Mouse (Mus musculus) forebrain, embryonic 11.5 days (tissue): ENCODE data around the gene Oas1d. TPM values are rescaled to one million over a fixed set of nuclear protein-coding genes. Genes with fewer than 3 reads are reported as not detected.
"Not testable (repeated sequence)": the region's sequence is repeated elsewhere in the genome, so short reads cannot be mapped to it uniquely, and the experiment has no call there.

ENCODE experiments used
- ATAC-seq: fragments of 200-750 bp; cut with Nextera tagmentation; replicated peaks from 2 replicates; pipeline ENCODE4 v1.8.0; 2017; ENCODE audit warnings: moderate TSS enrichment; ENCODE audit not compliant: low FRiP score
- DNase-seq: peaks from one replicate; pipeline ENCODE4 v3.0.0-alpha.2; 2017; ENCODE audit warnings: low spot score
- H3K27ac ChIP-seq: fragments of 300-500 bp; sonication (generic); 2 replicates; pipeline ENCODE4 v1.5.1; 2014; ENCODE audit warnings: low read depth, low read length
- H3K27me3 ChIP-seq: fragments of 300-500 bp; sonication (generic); 2 replicates; pipeline ENCODE4 v1.6.1; 2014; ENCODE audit warnings: mild to moderate bottlenecking, low read length, mixed read lengths; ENCODE audit not compliant: control insufficient read depth, insufficient read depth
- H3K36me3 ChIP-seq: fragments of 300-500 bp; sonication (generic); 2 replicates; pipeline ENCODE4 v1.6.1; 2014; ENCODE audit warnings: mild to moderate bottlenecking, low read length, moderate library complexity, mixed read lengths; ENCODE audit not compliant: control insufficient read depth, insufficient read depth
- H3K4me1 ChIP-seq: fragments of 300-500 bp; sonication (generic); replicated peaks from 2 replicates; pipeline ENCODE4 v1.6.1; 2014; ENCODE audit warnings: low read length, mixed read lengths; ENCODE audit not compliant: control insufficient read depth, insufficient read depth
- H3K4me2 ChIP-seq: fragments of 300-500 bp; sonication (generic); 2 replicates; pipeline ENCODE4 v1.6.1; 2014; ENCODE audit warnings: low read depth, mild to moderate bottlenecking, low read length, moderate library complexity, mixed read lengths; ENCODE audit not compliant: severe bottlenecking
- H3K4me3 ChIP-seq: fragments of 300-500 bp; sonication (generic); 2 replicates; pipeline ENCODE4 v1.5.1; 2014; ENCODE audit warnings: low read depth, low read length
- H3K9ac ChIP-seq: fragments of 300-500 bp; sonication (generic); 2 replicates; pipeline ENCODE4 v1.6.1; 2014; ENCODE audit warnings: low read length
- H3K9me3 ChIP-seq: fragments of 300-500 bp; sonication (generic); 2 replicates; pipeline ENCODE4 v1.6.1; 2016; ENCODE audit warnings: low read length, mixed read lengths; ENCODE audit not compliant: control insufficient read depth
- WGBS: fragments of 180-500 bp; shearing (Covaris S2); extraction: QIAGEN DNeasy Blood & Tissue Kit; methylation state at CpG from one replicate; pipeline ENCODE4 v1.1.7; 2014; 5-methylcytosine and 5-hydroxymethylcytosine counted together
- polyA plus RNA-seq: library from polyadenylated mRNA; unstranded; fragments of >200 nt; fragmentation: Nextera tagmentation; extraction: Ambion mirVana; gene quantifications from 2 replicates; pipeline ENCODE4 v1.2.1, GENCODE M21; 2014

Oas1d gene
- polyA plus RNA-seq, 1 experiment from 2014 or later: not detected

GRCm38 (mm10) chr5:120894692-120895091, 19.6 kb upstream of the Oas1d start:
- DNase-seq, H3K4me1 ChIP-seq, H3K4me3 ChIP-seq, H3K27ac ChIP-seq, H3K4me2 ChIP-seq, H3K36me3 ChIP-seq, H3K9me3 ChIP-seq, ATAC-seq, H3K9ac ChIP-seq, H3K27me3 ChIP-seq: not testable (repeated sequence)
- 74% methylated on average over 2 of the region's 2 CpGs for WGBS

GRCm38 (mm10) chr5:120895231-120895900, 19.0 kb upstream of the Oas1d start:
- no peaks in the 10 kb centered on the region for H3K27me3 ChIP-seq
- no peaks in the 10 kb centered on the region for H3K9me3 ChIP-seq
- WGBS: 87% methylated on average over 11 of the region's 11 CpGs
- H3K4me3 ChIP-seq: no peak overlapping the region
- H3K4me2 ChIP-seq: no peak overlapping the region
- DNase-seq: peak; percentile 13
- no peaks in the 10 kb centered on the region for H3K36me3 ChIP-seq
- no peak overlapping the region for H3K27ac ChIP-seq
- ATAC-seq: no peak
- H3K9ac ChIP-seq: no peak overlapping the region
- H3K4me1 ChIP-seq: no peaks in the 10 kb centered on the region

- WGBS: 93% methylated on average over 6 of the region's 6 CpGs
- no peak overlapping the region for H3K9ac ChIP-seq
Observed at GRCm38 (mm10) chr5:120898307-120898706, 16.0 kb upstream of the Oas1d start.

GRCm38 (mm10) chr5:120898726-120899125, 15.6 kb upstream of the Oas1d start:
- no peak overlapping the region for H3K4me2 ChIP-seq
- H3K27ac ChIP-seq: no peak overlapping the region
- H3K27me3 ChIP-seq: no peaks in the 10 kb centered on the region
- H3K36me3 ChIP-seq: no peaks in the 10 kb centered on the region
- no peaks in the 10 kb centered on the region for H3K4me1 ChIP-seq
- DNase-seq: peak; percentile 41
- H3K4me3 ChIP-seq: no peak overlapping the region
- H3K9ac ChIP-seq: no peak overlapping the region
- ATAC-seq: no peak
- no peaks in the 10 kb centered on the region for H3K9me3 ChIP-seq

More at GRCm38 (mm10) chr5:120898307-120898706, 16.0 kb upstream of the Oas1d start:
- H3K36me3 ChIP-seq: no peaks in the 10 kb centered on the region
- H3K9me3 ChIP-seq: no peaks in the 10 kb centered on the region
- H3K4me1 ChIP-seq: no peaks in the 10 kb centered on the region
- H3K4me3 ChIP-seq: no peak overlapping the region
- no peak overlapping the region for H3K4me2 ChIP-seq
- DNase-seq: peak; percentile 20
- H3K27me3 ChIP-seq: no peaks in the 10 kb centered on the region
- ATAC-seq: no peak
- H3K27ac ChIP-seq: no peak overlapping the region

GRCm38 (mm10) chr5:120900666-120901065, 13.7 kb upstream of the Oas1d start:
- H3K27me3 ChIP-seq: no peaks in the 10 kb centered on the region
- H3K27ac ChIP-seq: no peak overlapping the region
- 56% methylated on average over 1 of the region's 1 CpGs for WGBS
- H3K4me3 ChIP-seq: no peak overlapping the region
- H3K4me2 ChIP-seq: no peak overlapping the region
- no peaks in the 10 kb centered on the region for H3K9me3 ChIP-seq
- peak; percentile 18 for DNase-seq
- H3K36me3 ChIP-seq: no peaks in the 10 kb centered on the region
- H3K4me1 ChIP-seq: no peaks in the 10 kb centered on the region
- no peak for ATAC-seq
- H3K9ac ChIP-seq: no peak overlapping the region

- Histone ChIP-seq H3K9me3 (no peaks in the 10 kb centered on the region), H3K36me3 (no peaks in the 10 kb centered on the region), H3K4me1 (no peaks in the 10 kb centered on the region), H3K4me2 (no peak overlapping the region), H3K27me3 (no peaks in the 10 kb centered on the region), H3K4me3 (no peak overlapping the region), H3K27ac (no peak overlapping the region), H3K9ac (no peak overlapping the region)
- DNase-seq: peak; percentile 19
- ATAC-seq: no peak
- WGBS: 96% methylated on average over 5 of the region's 5 CpGs
Observed at GRCm38 (mm10) chr5:120902056-120902455, 12.3 kb upstream of the Oas1d start.

GRCm38 (mm10) chr5:120906791-120907733, 7.3 kb upstream of the Oas1d start, which contains the start of gene Oas1a:
Gene Oas1a, minus strand, starts transcription at chr5:120907521.
- not testable (repeated sequence) for H3K4me3 ChIP-seq, H3K9ac ChIP-seq, ATAC-seq, H3K4me2 ChIP-seq, H3K9me3 ChIP-seq, H3K4me1 ChIP-seq, H3K27ac ChIP-seq, H3K36me3 ChIP-seq, H3K27me3 ChIP-seq
- peak; percentile 44 for DNase-seq
- WGBS: 41% methylated on average over 8 of the region's 12 CpGs

- 54% methylated on average over 7 of the region's 7 CpGs for WGBS
- no peaks in the 10 kb centered on the region for H3K36me3 ChIP-seq
- H3K4me2 ChIP-seq: no peak overlapping the region
- DNase-seq: peak; percentile 4
- H3K27me3 ChIP-seq: no peaks in the 10 kb centered on the region
- H3K4me1 ChIP-seq: no peaks in the 10 kb centered on the region
- no peak overlapping the region for H3K4me3 ChIP-seq
- H3K9ac ChIP-seq: no peak overlapping the region
- H3K27ac ChIP-seq: no peak overlapping the region
- no peak for ATAC-seq
- no peaks in the 10 kb centered on the region for H3K9me3 ChIP-seq
Observed at GRCm38 (mm10) chr5:120908196-120908920, 6.0 kb upstream of the Oas1d start.
